Mouse (Mus musculus) midbrain, embryonic 16.5 days (tissue): Measurements from ENCODE around the gene Krt10. TPM values are rescaled to one million over a fixed set of nuclear protein-coding genes. Genes with fewer than 3 reads are reported as not detected.

Experiments
- ATAC-seq: fragments of 200-750 bp; cut with Nextera tagmentation; 2 replicates; pipeline ENCODE4 v1.8.0; 2017; ENCODE audit warnings: moderate TSS enrichment
- H3K27ac ChIP-seq: fragments of 300-500 bp; sonication (generic); 2 replicates; pipeline ENCODE4 v1.5.1; 2014; ENCODE audit warnings: mild to moderate bottlenecking, low read length, mixed read lengths
- H3K27me3 ChIP-seq: fragments of 300-500 bp; sonication (generic); 2 replicates; pipeline ENCODE4 v1.6.1; 2014; ENCODE audit warnings: low read depth, low read length, mixed read lengths; ENCODE audit not compliant: control insufficient read depth, insufficient read depth
- H3K36me3 ChIP-seq: fragments of 300-500 bp; sonication (generic); 2 replicates; pipeline ENCODE4 v1.6.1; 2014; ENCODE audit warnings: mild to moderate bottlenecking, low read length, moderate library complexity, mixed read lengths; ENCODE audit not compliant: control insufficient read depth, insufficient read depth
- H3K4me1 ChIP-seq: fragments of 300-500 bp; sonication (generic); 2 replicates; pipeline ENCODE4 v1.6.1; 2014; ENCODE audit warnings: mild to moderate bottlenecking, low read length, mixed read lengths; ENCODE audit not compliant: control insufficient read depth, insufficient read depth
- H3K4me2 ChIP-seq: fragments of 300-500 bp; sonication (generic); 2 replicates; pipeline ENCODE4 v1.6.1; 2014; ENCODE audit warnings: mild to moderate bottlenecking, low read length, mixed read lengths
- H3K4me3 ChIP-seq: fragments of 300-500 bp; sonication (generic); 2 replicates; pipeline ENCODE4 v1.5.1; 2014; ENCODE audit warnings: low read depth, mild to moderate bottlenecking, low read length, moderate library complexity, mixed read lengths
- H3K9ac ChIP-seq: fragments of 300-500 bp; sonication (generic); 2 replicates; pipeline ENCODE4 v1.6.1; 2014; ENCODE audit warnings: low read depth, low read length, mixed read lengths
- H3K9me3 ChIP-seq: fragments of 300-500 bp; sonication (generic); replicated peaks from 2 replicates; pipeline ENCODE4 v1.6.1; 2014; ENCODE audit warnings: mild to moderate bottlenecking, low read length, mixed read lengths; ENCODE audit not compliant: control insufficient read depth, poor library complexity, severe bottlenecking
- WGBS: fragments of 180-500 bp; shearing (Covaris S2); extraction: QIAGEN DNeasy Blood & Tissue Kit; methylation state at CpG from one replicate; pipeline ENCODE4 v1.1.7; 2014; 5-methylcytosine and 5-hydroxymethylcytosine counted together
- polyA plus RNA-seq: library from polyadenylated mRNA; unstranded; fragments of >200 nt; fragmentation: Nextera tagmentation; extraction: Ambion mirVana; gene quantifications from 2 replicates; pipeline ENCODE4 v1.2.1, GENCODE M21; 2015

Krt10 gene
- polyA plus RNA-seq, 1 experiment from 2014 or later, result 28.9 TPM

GRCm38 (mm10) chr11:99390866-99391265, 1.7 kb upstream of the Krt10 start:
- H3K4me1 ChIP-seq, result peaks cover 4% of the 10 kb centered on the region
- ATAC-seq, result no peak
- no peak overlapping the region for H3K4me2 ChIP-seq
- H3K9me3 ChIP-seq, result no peaks in the 10 kb centered on the region
- H3K9ac ChIP-seq, result no peak overlapping the region
- H3K4me3 ChIP-seq, result no peak overlapping the region
- no peak overlapping the region for H3K27ac ChIP-seq
- 82% methylated on average over 7 of the region's 7 CpGs for WGBS
- no peaks in the 10 kb centered on the region for H3K36me3 ChIP-seq
- H3K27me3 ChIP-seq, result no peaks in the 10 kb centered on the region

GRCm38 (mm10) chr11:99388661-99389060, 503 bp downstream of the Krt10 start:
- Histone ChIP-seq H3K4me3 (no peak overlapping the region), H3K9ac (no peak overlapping the region), H3K4me2 (no peak overlapping the region), H3K36me3 (no peaks in the 10 kb centered on the region), H3K9me3 (no peaks in the 10 kb centered on the region), H3K4me1 (peaks cover 9% of the 10 kb centered on the region), H3K27me3 (no peaks in the 10 kb centered on the region), H3K27ac (no peak overlapping the region)
- WGBS, result 90% methylated on average over 18 of the region's 18 CpGs
- ATAC-seq, result no peak

GRCm38 (mm10) chr11:99385813-99386721, 3.1 kb downstream of the Krt10 start:
- no peaks in the 10 kb centered on the region for H3K36me3 ChIP-seq
- H3K4me2 ChIP-seq, result peak overlapping the region; percentile 69
- peak overlapping the region; percentile 62 for H3K4me3 ChIP-seq
- H3K9ac ChIP-seq, result peak overlapping the region; percentile 77
- peaks cover 9% of the 10 kb centered on the region for H3K4me1 ChIP-seq
- H3K27me3 ChIP-seq, result no peaks in the 10 kb centered on the region
- peak; percentile 93 for ATAC-seq
- peak overlapping the region; percentile 95 for H3K27ac ChIP-seq
- no peaks in the 10 kb centered on the region for H3K9me3 ChIP-seq
- WGBS, result 2% methylated on average over 71 of the region's 71 CpGs

- Histone ChIP-seq H3K4me2 (no peak overlapping the region), H3K4me1 (peaks cover 1% of the 10 kb centered on the region), H3K4me3 (no peak overlapping the region), H3K9me3 (no peaks in the 10 kb centered on the region), H3K27ac (no peak overlapping the region), H3K36me3 (no peaks in the 10 kb centered on the region), H3K9ac (no peak overlapping the region), H3K27me3 (no peaks in the 10 kb centered on the region)
- 10% methylated on average over 5 of the region's 5 CpGs for whole genome bisulfite sequencing
- ATAC-seq, result no peak
These were observed 9.6 kb downstream of the Krt10 start for GRCm38 (mm10) chr11:99379568-99379967.

- ATAC-seq, result no peak
- Histone ChIP-seq H3K27ac (no peak within 1 kb of the TSS), H3K36me3 (no peaks in the 10 kb centered on the region), H3K9me3 (no peaks in the 10 kb centered on the region), H3K4me3 (no peak within 1 kb of the TSS), H3K4me2 (no peak within 1 kb of the TSS), H3K9ac (no peak within 1 kb of the TSS), H3K4me1 (no peaks in the 10 kb centered on the region), H3K27me3 (no peaks in the 10 kb centered on the region)
- 83% methylated on average over 13 of the region's 13 CpGs for WGBS
These were observed 14.4 kb downstream of the Krt10 start, which contains the start of gene Krt28 for GRCm38 (mm10) chr11:99374803-99375202. Krt28 (minus strand) TSS chr11:99374903.

GRCm38 (mm10) chr11:99369853-99370451, 19.2 kb downstream of the Krt10 start:
- peak; percentile 64; the same call in 1 of the 2 replicates for ATAC-seq
- Histone ChIP-seq H3K27ac (peak overlapping the region; percentile 60; the same call in 1 of the 2 replicates), H3K27me3 (no peaks in the 10 kb centered on the region), H3K4me2 (no peak overlapping the region), H3K9me3 (no peaks in the 10 kb centered on the region), H3K36me3 (no peaks in the 10 kb centered on the region), H3K4me1 (no peaks in the 10 kb centered on the region), H3K4me3 (no peak overlapping the region), H3K9ac (no peak overlapping the region)
- WGBS, result 73% methylated on average over 8 of the region's 8 CpGs

GRCm38 (mm10) chr11:99369229-99369628, 19.9 kb downstream of the Krt10 start:
- no peak overlapping the region for H3K9ac ChIP-seq
- no peaks in the 10 kb centered on the region for H3K27me3 ChIP-seq
- H3K9me3 ChIP-seq, result no peaks in the 10 kb centered on the region
- no peak overlapping the region for H3K4me2 ChIP-seq
- 14% methylated on average over 3 of the region's 3 CpGs for WGBS
- H3K4me3 ChIP-seq, result no peak overlapping the region
- H3K36me3 ChIP-seq, result no peaks in the 10 kb centered on the region
- H3K4me1 ChIP-seq, result no peaks in the 10 kb centered on the region
- no peak for ATAC-seq
- H3K27ac ChIP-seq, result no peak overlapping the region

GRCm38 (mm10) chr11:99366791-99367190, 22.4 kb downstream of the Krt10 start:
- Histone ChIP-seq H3K4me3 (no peak overlapping the region), H3K27me3 (no peaks in the 10 kb centered on the region), H3K4me2 (no peak overlapping the region), H3K9me3 (no peaks in the 10 kb centered on the region), H3K9ac (no peak overlapping the region), H3K4me1 (no peaks in the 10 kb centered on the region), H3K27ac (no peak overlapping the region), H3K36me3 (no peaks in the 10 kb centered on the region)
- 44% methylated on average over 10 of the region's 10 CpGs for WGBS
- no peak for ATAC-seq

- no peak for ATAC-seq
- Histone ChIP-seq H3K36me3 (no peaks in the 10 kb centered on the region), H3K4me3 (no peak overlapping the region), H3K9me3 (no peaks in the 10 kb centered on the region), H3K27ac (no peak overlapping the region), H3K27me3 (no peaks in the 10 kb centered on the region), H3K4me1 (no peaks in the 10 kb centered on the region), H3K9ac (no peak overlapping the region), H3K4me2 (no peak overlapping the region)
- 20% methylated on average over 9 of the region's 9 CpGs for WGBS
These were observed 24.8 kb downstream of the Krt10 start for GRCm38 (mm10) chr11:99364412-99364811.
